Mouse (Mus musculus) bone marrow macrophage, adult 2 months (primary cell): ENCODE data around the gene Stk38.

Experiments
- CTCF ChIP-seq: IDR thresholded peaks from 2 replicates; pipeline ENCODE4 v1.5.1; 2012; ENCODE audit warnings: low read depth, mild to moderate bottlenecking, low read length, moderate library complexity
- POLR2A ChIP-seq: IDR thresholded peaks from 2 replicates; pipeline ENCODE4 v1.6.1; 2012; ENCODE audit warnings: mild to moderate bottlenecking, low read depth, low read length, borderline replicate concordance

DNA sequence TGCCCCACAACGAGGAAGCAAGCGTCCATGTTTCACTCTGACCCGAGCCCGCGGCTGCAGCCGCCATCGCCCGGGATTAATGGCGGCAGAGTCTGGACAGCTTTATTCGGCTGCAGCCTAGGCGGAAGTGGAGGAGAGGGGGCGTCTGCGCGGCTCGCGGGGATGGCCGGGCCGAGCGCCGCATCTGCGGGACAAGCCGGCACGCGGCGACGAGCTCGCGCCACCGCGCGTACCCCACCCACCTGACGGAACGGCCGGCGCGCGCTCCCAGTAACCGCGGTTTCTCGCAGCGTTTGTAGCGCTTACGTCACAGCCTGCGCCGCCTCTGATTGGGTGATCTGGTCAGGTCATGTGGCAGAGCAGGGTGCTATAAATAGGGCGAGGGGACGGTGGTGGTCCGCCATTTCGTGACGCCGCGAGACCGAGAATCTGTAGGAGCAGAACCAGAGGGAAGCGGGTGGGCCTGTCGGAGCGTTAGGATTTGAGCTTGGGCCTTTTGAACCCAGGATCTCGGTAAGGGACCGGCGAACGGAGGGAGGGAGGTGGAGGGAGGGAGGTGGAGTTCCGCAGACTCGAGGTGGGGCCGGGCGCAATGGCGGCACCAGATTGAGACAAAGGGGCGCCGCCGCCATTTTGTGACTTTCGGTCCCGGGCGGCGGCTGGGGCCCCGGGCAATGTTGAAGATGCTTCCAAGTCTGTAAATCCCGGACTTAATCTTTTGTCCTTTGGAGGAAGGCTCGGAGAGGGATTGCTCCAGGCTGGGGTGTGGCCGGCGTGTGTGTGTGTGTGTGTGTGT is 24.7 kb upstream of the Stk38 start, which contains the start of gene Srsf3:
- TF ChIP-seq CTCF (no peak), POLR2A (peak; percentile 79; the same call in 1 of the 2 replicates)
